Mouse (Mus musculus) heart, embryonic 11.5 days (tissue): Measurements from ENCODE around the gene Rplp0. TPM values are rescaled to one million over a fixed set of nuclear protein-coding genes. Genes with fewer than 3 reads are reported as not detected.
"Not testable (repeated sequence)": the region's sequence is repeated elsewhere in the genome, so short reads cannot be mapped to it uniquely, and the experiment has no call there.

Experiments
- ATAC-seq: fragments of 200-750 bp; cut with Nextera tagmentation; replicated peaks from 2 replicates; pipeline ENCODE4 v1.8.0; 2017; ENCODE audit warnings: moderate library complexity; ENCODE audit not compliant: insufficient number of reproducible peaks, low FRiP score, low TSS enrichment
- H3K27ac ChIP-seq: fragments of 300-500 bp; sonication (generic); 2 replicates; pipeline ENCODE4 v1.5.1; 2014; ENCODE audit warnings: mild to moderate bottlenecking, low read depth, low read length
- H3K27me3 ChIP-seq: fragments of 300-500 bp; sonication (generic); 2 replicates; pipeline ENCODE4 v1.6.1; 2014; ENCODE audit warnings: mild to moderate bottlenecking, low read length, mixed read lengths; ENCODE audit not compliant: control insufficient read depth, insufficient read depth
- H3K36me3 ChIP-seq: fragments of 300-500 bp; sonication (generic); 2 replicates; pipeline ENCODE4 v1.6.1; 2014; ENCODE audit warnings: mild to moderate bottlenecking, low read length, moderate library complexity, mixed read lengths; ENCODE audit not compliant: control insufficient read depth, insufficient read depth
- H3K4me1 ChIP-seq: fragments of 300-500 bp; sonication (generic); 2 replicates; pipeline ENCODE4 v1.6.1; 2014; ENCODE audit warnings: low read length; ENCODE audit not compliant: control insufficient read depth, insufficient read depth
- H3K4me2 ChIP-seq: fragments of 300-500 bp; sonication (generic); 2 replicates; pipeline ENCODE4 v1.6.1; 2014; ENCODE audit warnings: mild to moderate bottlenecking, moderate library complexity
- H3K4me3 ChIP-seq: fragments of 300-500 bp; sonication (generic); 2 replicates; pipeline ENCODE4 v1.5.1; 2014; ENCODE audit warnings: low read depth, low read length
- H3K9ac ChIP-seq: fragments of 300-500 bp; sonication (generic); 2 replicates; pipeline ENCODE4 v1.6.1; 2014; ENCODE audit warnings: mild to moderate bottlenecking, low read depth, low read length, moderate library complexity
- H3K9me3 ChIP-seq: fragments of 300-500 bp; sonication (generic); replicated peaks from 2 replicates; pipeline ENCODE4 v1.6.1; 2016; ENCODE audit warnings: low read length; ENCODE audit not compliant: control insufficient read depth
- WGBS: fragments of 180-500 bp; shearing (Covaris S2); extraction: QIAGEN DNeasy Blood & Tissue Kit; methylation state at CpG from one replicate; pipeline ENCODE4 v1.1.7; 2014; ENCODE audit not compliant: insufficient replicate concordance; 5-methylcytosine and 5-hydroxymethylcytosine counted together
- polyA plus RNA-seq: library from polyadenylated mRNA; unstranded; fragments of >200 nt; fragmentation: Nextera tagmentation; extraction: Ambion mirVana; gene quantifications from 2 replicates; pipeline ENCODE4 v1.2.1, GENCODE M21; 2014

Gene Rplp0
- polyA plus RNA-seq, 1 experiment from 2014 or later: 1,275 TPM

DNA sequence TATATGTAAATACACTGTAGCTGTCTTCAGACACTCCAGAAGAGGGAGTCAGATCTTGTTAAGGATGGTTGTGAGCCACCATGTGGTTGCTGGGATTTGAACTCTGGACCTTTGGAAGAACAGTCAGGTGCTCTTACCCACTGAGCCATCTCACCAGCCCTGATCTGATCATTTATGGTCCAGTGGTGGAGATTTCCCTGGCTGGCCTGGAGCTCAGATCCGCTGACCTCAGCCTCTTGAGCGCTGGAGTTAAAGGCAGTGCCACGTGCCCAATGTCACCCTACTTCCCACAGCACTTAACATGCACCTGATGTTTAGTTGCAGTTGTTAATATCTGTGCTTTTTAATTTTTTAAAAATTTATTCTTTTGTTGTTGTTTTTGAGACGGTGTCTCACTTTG lies 18.4 kb downstream of the Rplp0 start:
- peaks cover 65% of the 10 kb centered on the region for H3K36me3 ChIP-seq
- H3K4me3 ChIP-seq, H3K4me1 ChIP-seq, H3K4me2 ChIP-seq, H3K27ac ChIP-seq, H3K27me3 ChIP-seq, H3K9me3 ChIP-seq, H3K9ac ChIP-seq, ATAC-seq: not testable (repeated sequence)
- WGBS: 93% methylated on average over 4 of the region's 4 CpGs

DNA sequence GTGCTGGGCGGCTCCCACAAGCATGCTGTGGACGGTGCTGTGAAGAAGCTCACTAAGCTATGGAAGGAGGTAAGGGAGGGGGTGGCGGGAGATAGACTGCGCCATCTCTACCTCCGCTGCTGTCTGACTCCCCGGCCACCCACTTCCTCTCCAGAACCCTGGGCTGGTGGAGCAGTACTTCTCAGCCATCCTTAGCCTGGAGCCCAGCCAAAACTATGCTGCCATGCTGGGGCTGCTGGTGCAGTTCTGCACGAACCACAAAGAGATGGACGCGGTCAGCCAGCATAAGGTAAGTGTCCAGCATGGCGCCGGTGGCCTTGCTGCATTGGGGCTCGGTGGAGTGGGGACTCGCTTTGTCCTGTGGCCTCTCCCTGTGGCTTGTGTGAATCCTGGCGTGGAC lies 19.7 kb downstream of the Rplp0 start:
- H3K36me3 ChIP-seq: peaks cover 75% of the 10 kb centered on the region
- ATAC-seq: no peak
- no peaks in the 10 kb centered on the region for H3K27me3 ChIP-seq
- peaks cover 2% of the 10 kb centered on the region; the same call in 1 of the 2 replicates for H3K4me1 ChIP-seq
- no peak overlapping the region for H3K27ac ChIP-seq
- 92% methylated on average over 14 of the region's 14 CpGs for WGBS
- no peak overlapping the region for H3K4me3 ChIP-seq
- peaks cover 9% of the 10 kb centered on the region; the same call in 1 of the 2 replicates for H3K9me3 ChIP-seq
- H3K4me2 ChIP-seq: no peak overlapping the region
- H3K9ac ChIP-seq: no peak overlapping the region

DNA sequence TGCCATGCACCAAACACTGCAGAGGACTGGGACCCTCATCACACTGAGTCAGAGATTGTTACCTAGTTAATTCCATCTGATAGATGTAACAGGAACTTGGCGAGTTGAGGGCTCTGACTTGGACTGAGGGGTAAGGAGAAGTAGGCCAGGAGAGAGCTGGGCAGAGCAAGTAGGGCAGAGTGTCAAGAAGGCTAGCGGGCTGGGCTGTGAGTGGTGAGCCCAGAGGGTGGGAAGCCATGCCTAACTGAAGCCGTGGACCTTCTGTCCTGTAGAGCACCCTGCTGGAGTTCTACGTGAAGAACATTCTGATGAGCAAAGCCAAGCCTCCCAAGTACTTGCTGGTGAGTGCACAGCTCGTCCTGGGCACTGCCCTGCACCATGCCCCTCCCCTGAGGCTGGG lies 20.1 kb downstream of the Rplp0 start:
- no peaks in the 10 kb centered on the region for H3K4me1 ChIP-seq
- peaks cover 9% of the 10 kb centered on the region; the same call in 1 of the 2 replicates for H3K9me3 ChIP-seq
- ATAC-seq: no peak
- H3K4me3 ChIP-seq: no peak overlapping the region
- no peak overlapping the region for H3K27ac ChIP-seq
- no peak overlapping the region for H3K4me2 ChIP-seq
- WGBS: 87% methylated on average over 5 of the region's 5 CpGs
- no peaks in the 10 kb centered on the region for H3K27me3 ChIP-seq
- H3K36me3 ChIP-seq: peaks cover 79% of the 10 kb centered on the region
- no peak overlapping the region for H3K9ac ChIP-seq

DNA sequence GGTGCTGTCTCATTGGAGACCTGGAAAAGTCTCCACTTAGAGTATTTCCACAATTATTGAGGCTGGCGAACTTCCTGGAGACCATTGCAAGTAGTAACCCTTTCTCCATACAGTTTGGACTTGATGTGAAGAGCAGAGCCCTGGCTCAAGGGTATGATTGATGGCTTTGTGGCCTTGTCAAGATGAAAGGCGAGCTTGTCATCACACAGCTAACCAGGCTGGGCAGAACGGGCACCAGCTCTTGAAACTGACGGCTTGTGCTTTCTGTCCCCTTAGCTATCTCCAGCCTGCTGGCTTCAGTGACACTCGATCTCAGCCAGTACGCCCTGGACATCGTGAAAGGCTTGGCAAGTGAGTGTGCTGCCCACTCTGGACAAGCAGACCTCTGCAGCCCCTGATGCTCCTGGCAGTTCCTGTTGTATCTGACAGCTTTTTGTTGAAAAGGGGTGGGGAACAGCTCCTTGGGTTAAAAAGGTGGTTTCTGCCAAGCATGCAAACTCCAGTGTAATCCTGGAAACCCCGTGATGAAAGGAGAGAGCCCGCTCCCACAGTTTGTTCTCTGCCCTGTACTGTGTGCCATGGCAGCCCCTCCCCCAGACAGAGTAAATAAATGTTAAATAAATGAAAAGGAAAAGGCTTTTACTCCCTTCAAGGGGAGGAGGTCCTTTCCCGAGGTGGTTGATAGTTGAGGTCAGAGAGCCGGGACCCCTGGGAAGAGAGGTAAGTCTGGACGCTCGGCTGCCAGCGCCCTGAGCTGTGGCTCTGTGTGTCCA lies 21.1 kb downstream of the Rplp0 start:
- no peak for ATAC-seq
- H3K9ac ChIP-seq: no peak overlapping the region

DNA sequence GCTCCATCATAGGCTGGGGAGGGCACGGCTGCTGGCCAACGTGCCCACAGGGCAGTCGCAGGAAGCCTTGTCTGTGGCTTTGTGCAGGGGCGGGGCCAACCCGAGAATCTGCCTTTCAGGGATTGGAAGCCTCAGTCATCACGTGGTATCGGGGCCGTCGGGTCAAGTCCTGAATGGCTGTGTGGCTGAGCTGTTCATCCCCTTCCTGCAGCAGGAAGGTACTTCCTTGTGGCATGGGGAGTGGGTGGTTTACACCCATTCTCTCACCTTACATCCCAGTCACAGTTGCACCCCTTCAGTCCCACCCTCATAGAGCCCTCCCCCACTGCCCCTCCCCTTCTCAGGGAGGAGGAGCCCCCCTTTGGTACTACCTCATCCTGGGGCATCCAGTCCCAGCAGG lies 22.4 kb downstream of the Rplp0 start:
- Histone ChIP-seq H3K27ac (no peak overlapping the region), H3K4me3 (no peak overlapping the region), H3K36me3 (peaks cover 80% of the 10 kb centered on the region), H3K27me3 (no peaks in the 10 kb centered on the region), H3K4me2 (no peak overlapping the region), H3K9me3 (peaks cover 9% of the 10 kb centered on the region; the same call in 1 of the 2 replicates), H3K9ac (no peak overlapping the region), H3K4me1 (no peaks in the 10 kb centered on the region)
- 92% methylated on average over 9 of the region's 9 CpGs for WGBS
- ATAC-seq: no peak

More for the DNA sequence above, 21.1 kb downstream of the Rplp0 start:
- 80% methylated on average over 14 of the region's 14 CpGs for WGBS
- Histone ChIP-seq H3K4me1 (no peaks in the 10 kb centered on the region), H3K27me3 (no peaks in the 10 kb centered on the region), H3K27ac (no peak overlapping the region), H3K4me2 (no peak overlapping the region), H3K4me3 (no peak overlapping the region), H3K36me3 (peaks cover 76% of the 10 kb centered on the region), H3K9me3 (peaks cover 9% of the 10 kb centered on the region; the same call in 1 of the 2 replicates)

DNA sequence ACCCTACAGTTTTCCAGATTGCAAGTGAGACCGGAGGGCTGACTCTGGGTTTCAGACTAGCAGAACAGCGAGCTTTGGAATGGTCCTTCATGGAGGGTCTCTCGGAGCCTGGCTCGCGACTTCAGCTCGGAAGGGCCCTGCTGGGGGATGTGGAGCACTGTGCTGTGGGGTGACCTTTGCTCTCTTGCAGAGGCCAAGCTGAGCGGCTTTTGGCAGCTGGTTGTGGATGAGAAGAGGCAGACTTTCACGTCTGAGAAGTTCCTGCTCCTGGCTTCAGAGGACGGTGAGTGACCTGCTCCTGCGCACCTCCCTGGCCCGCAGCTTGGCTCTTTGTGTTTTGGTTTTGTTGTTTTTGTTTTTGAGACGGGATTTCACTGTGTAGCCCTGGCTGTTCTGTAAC lies 26.3 kb downstream of the Rplp0 start:
- ATAC-seq: no peak
- Histone ChIP-seq H3K36me3 (peaks cover 77% of the 10 kb centered on the region), H3K27ac (no peak overlapping the region), H3K4me3 (no peak overlapping the region), H3K9ac (no peak overlapping the region), H3K4me1 (no peaks in the 10 kb centered on the region), H3K9me3 (peaks cover 9% of the 10 kb centered on the region; the same call in 1 of the 2 replicates), H3K4me2 (no peak overlapping the region), H3K27me3 (no peaks in the 10 kb centered on the region)
- 91% methylated on average over 12 of the region's 12 CpGs for WGBS

DNA sequence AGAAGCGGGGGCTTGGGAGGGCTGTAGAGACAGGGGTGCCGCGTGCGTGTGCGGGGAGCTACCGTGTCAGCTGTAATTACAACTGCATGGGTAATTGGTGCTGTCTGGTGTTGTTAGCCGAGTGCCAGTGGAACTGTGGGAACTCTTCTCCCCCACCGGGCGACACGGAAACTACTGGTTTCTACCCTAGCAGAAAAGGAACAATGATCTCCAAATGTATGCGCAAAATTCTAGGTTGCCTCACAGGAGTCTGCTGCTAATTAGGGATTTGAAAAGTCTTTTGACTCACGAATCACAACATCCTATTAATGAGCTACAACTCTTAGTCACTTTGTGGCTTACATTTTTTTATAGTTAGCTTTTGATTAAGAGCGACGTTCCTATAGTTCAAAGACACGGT lies 26.9 kb downstream of the Rplp0 start:
- H3K4me1 ChIP-seq: no peaks in the 10 kb centered on the region
- no peak overlapping the region for H3K4me2 ChIP-seq
- WGBS: 94% methylated on average over 15 of the region's 15 CpGs
- H3K27ac ChIP-seq: no peak overlapping the region
- H3K9ac ChIP-seq: no peak overlapping the region
- H3K9me3 ChIP-seq: peaks cover 9% of the 10 kb centered on the region; the same call in 1 of the 2 replicates
- no peak overlapping the region for H3K4me3 ChIP-seq
- no peak for ATAC-seq
- peaks cover 76% of the 10 kb centered on the region for H3K36me3 ChIP-seq
- no peaks in the 10 kb centered on the region for H3K27me3 ChIP-seq

DNA sequence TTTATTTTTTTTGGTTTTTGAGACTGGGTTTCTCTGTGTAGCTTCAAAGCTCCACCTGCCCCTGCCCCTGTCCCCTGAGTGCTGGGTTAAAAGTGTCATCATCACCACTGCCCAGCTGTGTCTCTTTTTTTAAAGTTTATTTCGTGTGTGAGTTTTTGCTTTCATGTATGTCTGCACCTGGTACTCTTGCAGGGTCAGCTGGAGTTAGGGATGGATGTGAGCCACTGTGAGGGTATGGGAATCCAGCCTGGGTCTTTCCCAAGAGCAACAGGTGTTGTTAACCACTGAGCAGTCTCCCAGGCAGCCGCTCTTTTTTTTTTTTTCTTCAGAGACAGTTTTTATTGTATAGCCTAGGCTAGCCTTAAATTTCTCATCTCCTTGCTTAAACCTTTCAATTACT lies 27.5 kb downstream of the Rplp0 start:
- Histone ChIP-seq H3K4me1 (no peaks in the 10 kb centered on the region), H3K4me3 (no peak overlapping the region), H3K27me3 (no peaks in the 10 kb centered on the region), H3K4me2 (no peak overlapping the region), H3K9ac (no peak overlapping the region), H3K36me3 (peaks cover 70% of the 10 kb centered on the region), H3K9me3 (peaks cover 9% of the 10 kb centered on the region; the same call in 1 of the 2 replicates), H3K27ac (no peak overlapping the region)
- ATAC-seq: no peak
- 94% methylated on average over 2 of the region's 2 CpGs for whole genome bisulfite sequencing

DNA sequence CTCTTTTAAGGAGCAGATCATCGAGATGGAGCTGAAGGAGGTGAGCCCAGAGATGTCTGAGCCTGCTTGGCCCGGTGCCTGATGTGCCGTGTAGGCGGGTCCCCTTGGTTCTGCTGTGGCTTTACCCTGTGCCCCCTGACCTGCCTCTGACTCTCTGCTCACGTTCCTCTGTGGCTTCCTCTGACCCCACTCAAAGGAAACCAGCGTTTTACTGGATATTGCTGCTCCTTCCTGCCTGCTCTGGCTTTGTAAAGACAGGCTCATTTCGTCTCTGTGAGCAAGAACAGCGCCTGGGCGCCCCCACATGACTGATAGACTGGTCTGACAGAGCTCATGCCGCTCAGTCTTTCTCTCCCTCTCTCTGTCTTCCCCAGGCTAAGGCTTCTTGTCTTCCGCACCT lies 31.8 kb downstream of the Rplp0 start:
- H3K9me3 ChIP-seq: no peaks in the 10 kb centered on the region

More for the DNA sequence above, 31.8 kb downstream of the Rplp0 start:
- Histone ChIP-seq H3K36me3 (peaks cover 62% of the 10 kb centered on the region), H3K27ac (no peak overlapping the region), H3K9ac (no peak overlapping the region), H3K4me3 (no peak overlapping the region), H3K4me2 (no peak overlapping the region), H3K27me3 (no peaks in the 10 kb centered on the region), H3K4me1 (no peaks in the 10 kb centered on the region; the same call in 1 of the 2 replicates)
- 81% methylated on average over 11 of the region's 11 CpGs for WGBS
- no peak for ATAC-seq
